Mouse (Mus musculus) small intestine, adult 2 months (tissue): ENCODE measurements around the gene Cdh9. TPM values are rescaled to one million over a fixed set of nuclear protein-coding genes. Genes with fewer than 3 reads are reported as not detected.

Experiments
- H3K27ac ChIP-seq: fragments of 200-500 bp; 2 replicates; pipeline ENCODE4 v1.5.1; 2012; ENCODE audit warnings: low read depth, low read length, control low read depth, inconsistent platforms; ENCODE audit not compliant: insufficient read depth
- H3K27me3 ChIP-seq: fragments of 200-500 bp; 2 replicates; pipeline ENCODE4 v1.6.1; 2012; ENCODE audit warnings: mild to moderate bottlenecking, moderate library complexity, low read length, inconsistent platforms; ENCODE audit not compliant: control insufficient read depth, insufficient read depth
- H3K36me3 ChIP-seq: fragments of 200-500 bp; 2 replicates; pipeline ENCODE4 v1.6.1; 2012; ENCODE audit warnings: mild to moderate bottlenecking, low read length, control low read depth, inconsistent platforms; ENCODE audit not compliant: control insufficient read depth, insufficient read depth
- H3K4me1 ChIP-seq: fragments of 200-500 bp; 2 replicates; pipeline ENCODE4 v1.6.1; 2012; ENCODE audit warnings: low read length, inconsistent platforms, mixed read lengths; ENCODE audit not compliant: control insufficient read depth, insufficient read depth, insufficient read length
- H3K4me3 ChIP-seq: fragments of 200-500 bp; 2 replicates; pipeline ENCODE4 v1.5.1; 2012; ENCODE audit warnings: low read depth, mild to moderate bottlenecking, control low read depth, inconsistent platforms, low read length, moderate library complexity
- CTCF ChIP-seq: fragments of 200-500 bp; IDR thresholded peaks from 2 replicates; pipeline ENCODE4 v1.5.1; 2012; ENCODE audit warnings: low read depth, mild to moderate bottlenecking, control low read depth, inconsistent platforms, low read length, moderate library complexity, mixed read lengths; ENCODE audit not compliant: insufficient replicate concordance, insufficient read length; ENCODE audit errors: extremely low read depth
- POLR2A ChIP-seq: fragments of 200-500 bp; IDR thresholded peaks from 2 replicates; pipeline ENCODE4 v1.6.1; 2012; ENCODE audit warnings: low read depth, mild to moderate bottlenecking, control low read depth, inconsistent platforms, low read length, moderate library complexity
- WGBS: fragments of 180-500 bp; shearing (Covaris S2); methylation state at CpG from one replicate; pipeline ENCODE4 v1.1.7; 2018; 5-methylcytosine and 5-hydroxymethylcytosine counted together
- polyA plus RNA-seq: library from polyadenylated mRNA; depleted of rRNA; stranded (reverse); fragments of >200 nt; gene quantifications from 2 replicates; pipeline ENCODE4 v1.2.3, GENCODE M21; 2012

Cdh9 gene
- polyA plus RNA-seq, 1 experiment = not detected

DNA sequence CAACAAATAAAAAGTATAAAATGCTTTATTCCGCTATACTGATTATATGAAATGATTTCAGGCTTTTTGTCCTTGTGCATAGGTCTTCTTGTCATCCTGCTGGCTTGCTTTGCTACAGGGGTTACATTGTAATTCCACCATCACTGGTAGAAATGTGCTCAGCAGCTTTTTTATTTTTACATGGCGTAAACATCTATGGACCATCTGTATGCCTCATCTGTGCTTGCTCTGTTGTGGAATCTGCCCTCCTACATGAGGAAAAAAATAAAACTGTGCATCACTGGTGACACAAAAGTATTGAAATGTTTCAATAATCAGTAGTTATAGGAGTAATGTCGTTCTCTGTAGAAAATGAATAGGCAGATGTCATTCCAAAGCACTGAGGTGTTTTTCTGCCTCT, 64.3 kb downstream of the Cdh9 start:
- TF ChIP-seq CTCF (no peak), POLR2A (no peak)
- Histone ChIP-seq H3K27ac (no peak overlapping the region), H3K4me3 (no peak overlapping the region), H3K4me1 (no peaks in the 10 kb centered on the region), H3K36me3 (no peaks in the 10 kb centered on the region), H3K27me3 (no peaks in the 10 kb centered on the region)
- 82% methylated on average over 3 of the region's 3 CpGs for WGBS

DNA sequence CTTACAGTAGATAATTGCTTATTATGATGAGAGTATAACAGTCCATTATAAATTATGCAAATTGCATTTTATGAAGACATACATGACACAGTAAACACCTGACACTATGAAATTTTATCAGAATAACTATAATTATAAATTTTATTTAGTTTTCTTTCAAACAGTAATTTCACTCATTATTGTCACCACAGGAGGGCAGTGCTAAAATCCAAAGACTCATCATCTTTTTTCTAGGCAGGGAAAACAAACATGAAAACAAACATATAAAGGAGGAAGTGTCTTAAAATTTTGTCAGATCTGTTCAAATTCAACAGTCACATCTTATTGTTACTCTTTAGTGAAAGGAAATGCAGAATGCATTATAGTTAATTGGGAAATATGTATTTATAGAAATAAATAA, 72.7 kb downstream of the Cdh9 start:
- Histone ChIP-seq H3K36me3 (no peaks in the 10 kb centered on the region), H3K4me3 (no peak overlapping the region), H3K27ac (no peak overlapping the region), H3K4me1 (no peaks in the 10 kb centered on the region), H3K27me3 (no peaks in the 10 kb centered on the region)
- TF ChIP-seq CTCF = no peak
- TF ChIP-seq POLR2A = no peak

DNA sequence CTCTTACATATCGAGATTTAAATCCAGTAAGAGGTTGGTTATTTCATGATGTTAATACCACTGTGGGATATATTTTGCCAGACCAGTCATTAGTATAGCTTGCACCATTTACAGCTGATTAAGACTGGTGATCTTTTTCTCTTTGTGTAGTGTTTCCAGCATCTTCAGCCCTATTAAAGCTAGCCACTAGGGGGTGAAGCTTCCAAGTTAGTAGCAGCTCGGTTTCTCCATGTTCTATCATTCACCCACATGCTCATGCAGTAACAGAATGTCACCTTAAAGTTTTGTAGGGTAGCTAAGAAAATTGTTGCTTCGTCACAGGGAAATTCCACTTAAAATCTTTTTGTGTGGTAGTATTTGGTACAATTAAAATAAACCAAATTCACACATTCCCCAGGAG, 82.2 kb downstream of the Cdh9 start:
- H3K27ac ChIP-seq = no peak overlapping the region
- H3K36me3 ChIP-seq = no peaks in the 10 kb centered on the region
- TF ChIP-seq POLR2A (no peak), CTCF (no peak)
- H3K4me1 ChIP-seq = no peaks in the 10 kb centered on the region
- H3K4me3 ChIP-seq = no peak overlapping the region
- H3K27me3 ChIP-seq = no peaks in the 10 kb centered on the region
- 72% methylated on average over 3 of the region's 3 CpGs for WGBS

- no peaks in the 10 kb centered on the region for H3K27me3 ChIP-seq
- H3K27ac ChIP-seq = no peak overlapping the region
- no peak for TF ChIP-seq CTCF
- no peak for TF ChIP-seq POLR2A
- no peak overlapping the region for H3K4me3 ChIP-seq
- H3K36me3 ChIP-seq = no peaks in the 10 kb centered on the region
- WGBS = 74% methylated on average over 1 of the region's 1 CpGs
- no peaks in the 10 kb centered on the region for H3K4me1 ChIP-seq
Observed at GRCm38 (mm10) chr15:16814035-16814434, 85.5 kb downstream of the Cdh9 start.

DNA sequence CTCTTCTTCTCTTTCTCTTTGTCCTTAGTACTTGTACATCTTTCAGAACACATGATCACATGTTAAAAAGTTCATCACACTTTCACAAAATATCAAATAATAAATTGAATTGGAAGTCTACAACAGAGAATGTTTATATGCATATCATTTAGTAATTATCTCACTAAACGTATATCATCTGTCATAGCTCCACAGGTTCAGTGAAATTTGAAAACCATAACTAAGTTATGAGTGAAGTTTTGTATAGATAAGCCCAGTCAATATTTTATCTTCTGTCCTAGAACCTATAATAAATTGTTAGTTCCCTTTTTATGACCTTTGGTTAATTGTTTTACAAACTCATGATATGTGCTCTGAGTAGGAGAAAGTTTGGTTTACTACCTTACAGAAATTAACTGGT, 106.2 kb downstream of the Cdh9 start:
- Histone ChIP-seq H3K36me3 (no peaks in the 10 kb centered on the region), H3K27ac (no peak overlapping the region), H3K4me1 (no peaks in the 10 kb centered on the region), H3K27me3 (no peaks in the 10 kb centered on the region), H3K4me3 (no peak overlapping the region)
- TF ChIP-seq CTCF = no peak
- 29% methylated on average over 1 of the region's 1 CpGs for WGBS

DNA sequence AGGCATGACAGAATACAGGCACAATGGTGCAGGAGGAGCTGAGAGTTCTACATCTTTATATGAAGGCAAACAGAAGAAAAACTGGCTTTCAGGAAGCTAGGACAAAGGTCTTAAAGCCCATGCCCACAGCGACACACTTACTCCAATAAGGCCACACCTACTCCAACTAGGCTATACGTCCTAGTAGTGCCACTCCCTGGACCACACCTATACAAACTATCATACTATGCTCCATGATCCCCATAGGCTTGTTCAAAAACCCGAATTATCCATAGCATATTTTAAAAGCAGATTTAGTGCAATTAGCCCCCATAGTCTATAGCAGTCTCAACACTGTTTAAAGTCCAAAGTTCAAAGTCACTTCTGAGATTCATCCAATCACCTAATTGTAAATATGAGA, 154.0 kb downstream of the Cdh9 start:
- no peak for TF ChIP-seq CTCF
- TF ChIP-seq POLR2A = no peak
- no peaks in the 10 kb centered on the region for H3K36me3 ChIP-seq
- H3K4me3 ChIP-seq = no peak overlapping the region
- H3K27me3 ChIP-seq = no peaks in the 10 kb centered on the region
- no peaks in the 10 kb centered on the region for H3K4me1 ChIP-seq
- 16% methylated on average over 3 of the region's 3 CpGs for WGBS
- no peak overlapping the region for H3K27ac ChIP-seq

DNA sequence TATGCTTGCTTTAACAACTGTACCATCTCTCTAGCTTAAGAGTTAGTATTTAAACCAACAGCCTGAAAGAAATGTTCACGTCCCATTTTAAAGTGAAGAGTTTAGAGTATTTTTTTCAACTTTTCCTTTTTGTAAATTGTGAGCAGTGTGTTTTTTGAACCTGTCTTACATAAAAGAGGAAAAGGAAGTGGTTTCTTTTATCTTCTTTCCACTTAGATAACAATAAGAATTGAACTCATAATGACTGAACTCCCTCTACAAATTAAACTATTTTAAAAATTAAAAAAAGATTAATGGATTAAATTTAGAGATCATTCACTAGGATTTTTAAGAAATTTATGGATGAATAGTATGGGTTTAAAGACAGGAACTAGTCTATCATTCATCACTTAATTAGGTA, 168.1 kb downstream of the Cdh9 start:
- TF ChIP-seq CTCF (no peak), POLR2A (no peak)
- Histone ChIP-seq H3K4me3 (no peak overlapping the region), H3K36me3 (no peaks in the 10 kb centered on the region), H3K4me1 (no peaks in the 10 kb centered on the region), H3K27me3 (no peaks in the 10 kb centered on the region), H3K27ac (no peak overlapping the region)
- 76% methylated on average over 1 of the region's 1 CpGs for WGBS
